Mouse (Mus musculus) lung, embryonic 15.5 days (tissue): ENCODE measurements around the gene Pdhx. TPM values are rescaled to one million over a fixed set of nuclear protein-coding genes. Genes with fewer than 3 reads are reported as not detected.

Experiments used
- ATAC-seq: fragments of 200-750 bp; cut with Nextera tagmentation; 2 replicates; pipeline ENCODE4 v1.8.0; 2017; ENCODE audit warnings: moderate number of reproducible peaks, borderline replicate concordance; ENCODE audit not compliant: low FRiP score, low TSS enrichment; ENCODE audit errors: extremely low read depth
- H3K27ac ChIP-seq: fragments of 300-500 bp; sonication (generic); 2 replicates; pipeline ENCODE4 v1.5.1; 2015; ENCODE audit warnings: moderate library complexity, mild to moderate bottlenecking, inconsistent platforms
- H3K27me3 ChIP-seq: fragments of 300-500 bp; sonication (generic); 2 replicates; pipeline ENCODE4 v1.6.1; 2015; ENCODE audit warnings: inconsistent platforms
- H3K36me3 ChIP-seq: fragments of 300-500 bp; sonication (generic); 2 replicates; pipeline ENCODE4 v1.6.1; 2015; ENCODE audit warnings: inconsistent platforms
- H3K4me1 ChIP-seq: fragments of 300-500 bp; sonication (generic); 2 replicates; pipeline ENCODE4 v1.6.1; 2015; ENCODE audit warnings: inconsistent platforms
- H3K4me2 ChIP-seq: fragments of 300-500 bp; sonication (generic); 2 replicates; pipeline ENCODE4 v1.6.1; 2015; ENCODE audit warnings: inconsistent platforms, mild to moderate bottlenecking, moderate library complexity
- H3K4me3 ChIP-seq: fragments of 300-500 bp; sonication (generic); 2 replicates; pipeline ENCODE4 v1.5.1; 2015; ENCODE audit warnings: mild to moderate bottlenecking, inconsistent platforms
- H3K9ac ChIP-seq: fragments of 300-500 bp; sonication (generic); 2 replicates; pipeline ENCODE4 v1.6.1; 2015; ENCODE audit warnings: inconsistent platforms
- H3K9me3 ChIP-seq: fragments of 300-500 bp; sonication (generic); 2 replicates; pipeline ENCODE4 v1.6.1; 2016; ENCODE audit warnings: inconsistent platforms
- WGBS: fragments of 180-500 bp; shearing (Covaris S2); methylation state at CpG from one replicate; pipeline ENCODE4 v1.1.7; 2015; 5-methylcytosine and 5-hydroxymethylcytosine counted together
- polyA plus RNA-seq: library from polyadenylated mRNA; unstranded; fragments of >200 nt; fragmentation: Nextera tagmentation; extraction: Ambion mirVana; gene quantifications from 2 replicates; pipeline ENCODE4 v1.2.1, GENCODE M21; 2015

Gene Pdhx
- polyA plus RNA-seq, 1 experiment from 2014 or later = 40.6 TPM

- no peak for ATAC-seq
- Histone ChIP-seq H3K4me1 (no peaks in the 10 kb centered on the region), H3K36me3 (no peaks in the 10 kb centered on the region)
Measured at GRCm38 (mm10) chr2:103008221-103008620, 65.1 kb downstream of the Pdhx start.

DNA sequence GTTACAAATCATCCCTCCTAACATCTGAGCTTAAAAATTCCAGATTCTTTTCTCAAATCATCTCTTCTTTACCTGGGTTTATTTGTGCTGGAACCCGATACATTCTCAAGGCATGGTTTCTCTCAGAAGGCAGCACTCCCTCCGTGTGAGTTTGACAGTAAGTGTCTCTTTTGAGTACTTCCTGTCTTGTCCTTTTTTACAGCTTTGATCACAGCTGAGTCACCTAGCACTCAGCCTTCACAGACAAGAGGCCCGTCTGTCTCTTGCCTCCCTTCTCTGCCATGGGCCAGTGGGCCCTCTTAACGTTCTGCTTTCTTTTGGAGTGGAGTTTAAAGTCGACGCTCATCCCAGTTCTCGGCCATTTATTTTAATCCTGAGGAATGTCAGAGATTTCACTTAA is 68.7 kb downstream of the Pdhx start:
- Histone ChIP-seq H3K4me2 (no peak overlapping the region), H3K4me3 (no peak overlapping the region), H3K27ac (no peak overlapping the region), H3K9ac (no peak overlapping the region), H3K36me3 (no peaks in the 10 kb centered on the region), H3K27me3 (no peaks in the 10 kb centered on the region), H3K4me1 (no peaks in the 10 kb centered on the region), H3K9me3 (no peaks in the 10 kb centered on the region)
- ATAC-seq = no peak
- WGBS = 24% methylated on average over 7 of the region's 7 CpGs

More at GRCm38 (mm10) chr2:103008221-103008620, 65.1 kb downstream of the Pdhx start:
- Histone ChIP-seq H3K27ac (no peak overlapping the region), H3K9me3 (no peaks in the 10 kb centered on the region), H3K27me3 (no peaks in the 10 kb centered on the region), H3K9ac (no peak overlapping the region), H3K4me3 (no peak overlapping the region), H3K4me2 (no peak overlapping the region)
- WGBS = 88% methylated on average over 3 of the region's 3 CpGs

- H3K4me3 ChIP-seq = no peak overlapping the region
- H3K9ac ChIP-seq = no peak overlapping the region
- H3K27ac ChIP-seq = no peak overlapping the region
- 44% methylated on average over 6 of the region's 6 CpGs for WGBS
- peaks cover 3% of the 10 kb centered on the region; the same call in 1 of the 2 replicates for H3K4me1 ChIP-seq
- H3K36me3 ChIP-seq = no peaks in the 10 kb centered on the region
- no peaks in the 10 kb centered on the region for H3K9me3 ChIP-seq
- H3K27me3 ChIP-seq = no peaks in the 10 kb centered on the region
- ATAC-seq = no peak
- H3K4me2 ChIP-seq = no peak overlapping the region
Measured at GRCm38 (mm10) chr2:102999153-102999575, 74.1 kb downstream of the Pdhx start.

GRCm38 (mm10) chr2:102998356-102998755 is 75.0 kb downstream of the Pdhx start:
- peak overlapping the region; percentile 36; the same call in 1 of the 2 replicates for H3K27ac ChIP-seq
- H3K36me3 ChIP-seq = no peaks in the 10 kb centered on the region
- no peak overlapping the region for H3K4me3 ChIP-seq
- H3K4me2 ChIP-seq = no peak overlapping the region
- H3K27me3 ChIP-seq = no peaks in the 10 kb centered on the region
- H3K4me1 ChIP-seq = peaks cover 3% of the 10 kb centered on the region; the same call in 1 of the 2 replicates
- no peaks in the 10 kb centered on the region for H3K9me3 ChIP-seq
- H3K9ac ChIP-seq = no peak overlapping the region
- WGBS = 35% methylated on average over 5 of the region's 5 CpGs
- ATAC-seq = peak; percentile 78

DNA sequence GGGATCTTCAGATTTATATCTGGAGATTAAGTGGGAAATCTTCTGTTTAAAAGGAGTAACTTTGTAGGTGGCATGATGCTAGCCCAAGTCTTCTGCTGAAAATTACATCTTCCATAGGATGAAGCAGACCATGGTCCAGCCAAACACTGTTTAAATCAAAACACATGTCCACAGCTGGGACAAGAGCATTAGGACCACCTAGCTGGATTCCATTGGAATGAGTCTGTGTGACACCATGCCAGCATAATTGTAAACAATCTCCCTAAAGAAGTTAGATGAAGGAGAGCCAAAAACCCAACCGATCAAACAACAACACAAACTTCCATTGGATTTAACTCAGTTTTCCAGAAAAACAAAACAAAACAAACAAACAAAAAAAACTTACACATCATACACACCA is 75.4 kb downstream of the Pdhx start:
- H3K27me3 ChIP-seq = no peaks in the 10 kb centered on the region
- no peak overlapping the region for H3K4me3 ChIP-seq
- no peak overlapping the region for H3K9ac ChIP-seq
- WGBS = 31% methylated on average over 1 of the region's 1 CpGs
- H3K36me3 ChIP-seq = no peaks in the 10 kb centered on the region
- peaks cover 3% of the 10 kb centered on the region; the same call in 1 of the 2 replicates for H3K4me1 ChIP-seq
- peak overlapping the region; percentile 36; the same call in 1 of the 2 replicates for H3K27ac ChIP-seq
- H3K9me3 ChIP-seq = no peaks in the 10 kb centered on the region
- H3K4me2 ChIP-seq = no peak overlapping the region
- peak; percentile 84; the same call in 1 of the 2 replicates for ATAC-seq

GRCm38 (mm10) chr2:102993841-102994607 is 79.3 kb downstream of the Pdhx start:
- Histone ChIP-seq H3K4me3 (no peak overlapping the region), H3K27me3 (no peaks in the 10 kb centered on the region), H3K9me3 (no peaks in the 10 kb centered on the region), H3K9ac (no peak overlapping the region), H3K27ac (no peak overlapping the region), H3K4me2 (no peak overlapping the region), H3K4me1 (peaks cover 14% of the 10 kb centered on the region), H3K36me3 (no peaks in the 10 kb centered on the region)
- 85% methylated on average over 3 of the region's 3 CpGs for WGBS
- no peak for ATAC-seq

DNA sequence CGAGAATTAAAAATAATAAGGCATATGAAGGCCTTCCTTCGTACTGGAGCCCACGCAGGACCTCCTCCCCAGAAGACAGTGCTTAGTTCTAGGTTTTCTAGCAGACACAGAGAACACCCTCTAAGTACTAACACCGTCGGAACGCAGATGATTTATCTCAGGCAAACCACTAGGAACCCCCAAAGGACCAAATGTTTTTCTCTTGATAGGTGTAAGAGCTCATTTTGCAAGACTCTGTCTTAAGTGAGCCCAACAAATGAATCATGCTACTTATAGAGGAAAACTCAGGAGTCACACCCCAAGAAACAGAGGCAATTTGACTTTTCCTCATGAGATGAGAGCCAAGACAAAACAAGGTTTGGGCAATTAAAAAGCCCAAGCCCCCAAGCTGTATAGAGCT is 80.9 kb downstream of the Pdhx start:
- no peak overlapping the region for H3K4me2 ChIP-seq
- no peak overlapping the region for H3K9ac ChIP-seq
- WGBS = 79% methylated on average over 6 of the region's 6 CpGs
- H3K27me3 ChIP-seq = no peaks in the 10 kb centered on the region
- no peak for ATAC-seq
- H3K4me1 ChIP-seq = peaks cover 10% of the 10 kb centered on the region
- H3K27ac ChIP-seq = no peak overlapping the region
- H3K9me3 ChIP-seq = no peaks in the 10 kb centered on the region
- no peak overlapping the region for H3K4me3 ChIP-seq
- no peaks in the 10 kb centered on the region for H3K36me3 ChIP-seq

DNA sequence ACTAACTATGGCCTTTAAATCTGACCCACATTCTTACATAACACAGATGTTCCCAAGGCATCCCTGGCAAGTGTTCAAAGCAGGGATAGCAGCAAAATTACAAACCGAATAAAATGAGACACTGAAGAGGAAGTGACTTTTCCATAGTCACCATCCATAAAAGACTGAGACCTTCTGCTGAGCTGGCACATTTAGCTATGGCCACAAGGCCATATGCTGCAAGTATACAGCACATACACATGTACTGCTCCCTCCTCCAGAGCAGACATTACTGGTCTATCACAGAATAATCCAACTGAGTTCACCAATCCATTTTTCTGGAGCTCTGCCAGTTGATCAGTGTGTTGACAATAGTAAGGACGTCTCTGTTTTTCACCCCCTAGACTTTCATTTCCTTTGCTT is 83.0 kb downstream of the Pdhx start:
- Histone ChIP-seq H3K36me3 (no peaks in the 10 kb centered on the region), H3K9me3 (no peaks in the 10 kb centered on the region), H3K4me1 (peaks cover 17% of the 10 kb centered on the region), H3K4me3 (no peak overlapping the region), H3K9ac (no peak overlapping the region), H3K4me2 (no peak overlapping the region), H3K27ac (no peak overlapping the region), H3K27me3 (no peaks in the 10 kb centered on the region)
- ATAC-seq = peak; percentile 65; the same call in 1 of the 2 replicates
- WGBS = 32% methylated on average over 2 of the region's 2 CpGs

DNA sequence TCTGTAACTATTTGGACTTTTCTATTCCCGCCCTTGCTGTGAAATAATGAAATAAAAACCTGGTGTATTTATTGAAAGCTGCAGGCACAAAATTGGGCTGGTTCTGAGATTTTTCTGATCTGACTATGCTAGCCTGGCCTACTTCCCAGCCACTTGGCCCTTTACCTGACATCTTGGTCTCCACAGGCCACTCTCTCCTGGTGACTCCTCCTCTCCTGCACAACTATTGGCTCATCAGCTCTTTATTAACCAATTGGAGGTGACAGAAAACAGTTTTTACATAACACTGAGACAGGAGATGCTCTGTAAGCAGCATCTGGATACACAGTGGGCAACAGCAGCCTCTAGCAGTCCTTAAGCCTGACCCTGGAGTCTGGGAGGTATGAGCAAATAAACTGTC is 83.9 kb downstream of the Pdhx start:
- WGBS = 92% methylated on average over 1 of the region's 1 CpGs
- no peaks in the 10 kb centered on the region for H3K27me3 ChIP-seq
- H3K9me3 ChIP-seq = no peaks in the 10 kb centered on the region
- H3K4me1 ChIP-seq = peaks cover 17% of the 10 kb centered on the region
- no peak overlapping the region for H3K4me3 ChIP-seq
- no peaks in the 10 kb centered on the region for H3K36me3 ChIP-seq
- H3K9ac ChIP-seq = no peak overlapping the region
- H3K4me2 ChIP-seq = no peak overlapping the region
- ATAC-seq = no peak
- H3K27ac ChIP-seq = peak overlapping the region; percentile 39

DNA sequence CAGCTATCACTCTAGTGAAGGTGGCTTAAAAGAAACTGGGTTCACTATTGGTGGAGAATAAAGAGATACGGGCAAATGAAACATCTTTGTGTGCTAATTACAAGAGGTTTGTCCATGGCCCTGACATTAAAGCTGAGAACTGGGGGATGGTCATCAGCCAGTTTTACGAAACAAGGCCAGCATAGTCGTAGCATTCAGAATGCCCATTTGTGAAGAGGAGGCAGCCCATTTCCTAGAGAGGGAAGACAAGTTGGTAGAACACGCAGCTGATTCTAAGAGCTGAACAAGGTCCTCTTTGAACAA is 85.7 kb downstream of the Pdhx start:
- H3K4me2 ChIP-seq = no peak overlapping the region
- no peaks in the 10 kb centered on the region for H3K27me3 ChIP-seq
- no peak overlapping the region for H3K9ac ChIP-seq
- H3K36me3 ChIP-seq = no peaks in the 10 kb centered on the region
- ATAC-seq = no peak
- no peaks in the 10 kb centered on the region for H3K9me3 ChIP-seq
- no peak overlapping the region for H3K4me3 ChIP-seq
- no peak overlapping the region for H3K27ac ChIP-seq
- 90% methylated on average over 4 of the region's 4 CpGs for WGBS
- H3K4me1 ChIP-seq = peaks cover 17% of the 10 kb centered on the region

GRCm38 (mm10) chr2:102986964-102987707 is 86.2 kb downstream of the Pdhx start:
- no peaks in the 10 kb centered on the region for H3K9me3 ChIP-seq
- H3K27me3 ChIP-seq = no peaks in the 10 kb centered on the region
- peak; percentile 55 for ATAC-seq
- no peaks in the 10 kb centered on the region for H3K36me3 ChIP-seq
- H3K27ac ChIP-seq = peak overlapping the region; percentile 70
- 54% methylated on average over 6 of the region's 6 CpGs for WGBS
- no peak overlapping the region for H3K4me3 ChIP-seq
- H3K4me2 ChIP-seq = no peak overlapping the region
- H3K9ac ChIP-seq = no peak overlapping the region
- peaks cover 17% of the 10 kb centered on the region for H3K4me1 ChIP-seq

- Histone ChIP-seq H3K4me3 (no peak overlapping the region), H3K9me3 (no peaks in the 10 kb centered on the region), H3K36me3 (no peaks in the 10 kb centered on the region), H3K27ac (peak overlapping the region; percentile 70), H3K4me2 (no peak overlapping the region), H3K4me1 (peaks cover 17% of the 10 kb centered on the region), H3K9ac (no peak overlapping the region), H3K27me3 (no peaks in the 10 kb centered on the region)
- no peak for ATAC-seq
- 46% methylated on average over 3 of the region's 3 CpGs for WGBS
Measured at GRCm38 (mm10) chr2:102986424-102986823, 86.9 kb downstream of the Pdhx start.
